Mouse (Mus musculus): ENCODE results near the gene Pdcd1lg2. TPM values are rescaled to one million over a fixed set of nuclear protein-coding genes. Genes with fewer than 3 reads are reported as not detected.

Pdcd1lg2 gene
- polyA plus RNA-seq, 1 experiment from 2014 or later = not detected

DNA sequence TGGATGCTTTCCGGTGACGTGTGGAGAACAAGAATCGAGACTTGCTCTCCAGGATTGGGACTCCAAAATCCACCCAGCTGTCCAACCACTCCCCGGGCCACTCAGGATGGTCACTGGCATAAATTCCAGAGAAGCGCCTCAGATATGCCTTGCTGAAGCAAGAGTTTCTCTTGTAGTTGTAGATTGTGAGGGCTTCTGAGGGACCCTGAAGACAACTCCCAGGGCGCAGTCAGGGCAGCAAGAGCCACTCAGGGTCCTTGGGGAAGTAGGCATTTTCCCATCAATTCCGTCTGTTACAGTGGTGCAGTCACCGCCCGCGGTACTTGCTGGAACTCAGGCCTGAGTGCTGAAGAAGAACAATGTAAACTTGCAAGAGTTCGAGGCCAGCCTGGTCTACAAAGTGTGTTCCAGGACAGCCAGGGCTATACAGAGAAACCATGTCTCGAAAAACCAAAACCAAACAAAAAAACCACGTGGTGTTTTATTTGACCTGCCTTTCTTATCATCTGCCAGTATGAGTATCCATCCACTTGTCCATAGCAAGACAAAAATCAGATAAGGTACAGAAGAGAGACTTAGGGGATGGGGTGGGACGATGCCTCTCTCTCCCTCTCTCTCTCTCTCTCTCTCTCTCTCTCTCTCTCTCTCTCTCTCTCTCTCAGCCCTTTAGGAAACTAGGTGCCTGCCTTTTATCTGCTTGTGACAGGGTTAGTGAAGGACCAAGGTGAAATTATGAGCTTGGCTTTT is 76.8 kb downstream of the Pdcd1lg2 start:
- ATAC-seq (replicated peaks; ENCODE audit: insufficient number of reproducible peaks, low FRiP score, low TSS enrichment, low read depth) = no peak
- Histone ChIP-seq H3K9ac (replicated peaks; ENCODE audit: low read length) (no peak overlapping the region), H3K27ac (replicated peaks; ENCODE audit: low read depth, low read length) (no peak overlapping the region), H3K36me3 (replicated peaks; ENCODE audit: control insufficient read depth, insufficient read depth, low read depth, low read length) (no peaks in the 10 kb centered on the region), H3K4me2 (ENCODE audit: low read depth, low read length) (no peak overlapping the region), H3K27me3 (ENCODE audit: control insufficient read depth, insufficient read depth, low read length) (no peaks in the 10 kb centered on the region), H3K4me3 (ENCODE audit: low read depth, low read length) (no peak overlapping the region), H3K4me1 (ENCODE audit: control insufficient read depth, insufficient read depth, low read length) (no peaks in the 10 kb centered on the region), H3K9me3 (replicated peaks; ENCODE audit: control insufficient read depth, low read length) (no peaks in the 10 kb centered on the region)
- WGBS = 88% methylated on average over 14 of the region's 14 CpGs
- no peak for DNase-seq (ENCODE audit: low spot score)

DNA sequence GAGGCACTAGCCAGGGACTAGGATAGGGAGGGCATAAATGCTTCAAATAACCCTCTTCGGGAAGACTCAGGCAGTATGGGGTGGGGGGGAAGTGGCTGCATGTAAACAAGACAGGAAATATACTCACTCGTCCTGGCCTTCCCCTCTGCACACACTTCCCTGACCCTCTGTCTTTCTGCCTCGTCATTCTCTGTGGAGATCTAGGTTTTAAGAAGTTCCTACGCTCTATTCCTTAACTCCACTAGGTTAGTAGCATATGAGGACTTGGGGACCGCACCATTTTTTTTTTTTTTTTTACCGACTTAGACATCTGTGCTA is 77.3 kb downstream of the Pdcd1lg2 start:
- 55% methylated on average over 6 of the region's 6 CpGs for WGBS
- Histone ChIP-seq H3K9ac (replicated peaks; ENCODE audit: low read length) (no peak overlapping the region), H3K4me2 (ENCODE audit: low read depth, low read length) (no peak overlapping the region), H3K4me3 (ENCODE audit: low read depth, low read length) (no peak overlapping the region), H3K27me3 (ENCODE audit: control insufficient read depth, insufficient read depth, low read length) (no peaks in the 10 kb centered on the region), H3K36me3 (replicated peaks; ENCODE audit: control insufficient read depth, insufficient read depth, low read depth, low read length) (no peaks in the 10 kb centered on the region), H3K9me3 (replicated peaks; ENCODE audit: control insufficient read depth, low read length) (no peaks in the 10 kb centered on the region), H3K4me1 (ENCODE audit: control insufficient read depth, insufficient read depth, low read length) (no peaks in the 10 kb centered on the region), H3K27ac (replicated peaks; ENCODE audit: low read depth, low read length) (no peak overlapping the region)
- DNase-seq (ENCODE audit: low spot score) (no peak), ATAC-seq (replicated peaks; ENCODE audit: insufficient number of reproducible peaks, low FRiP score, low TSS enrichment, low read depth) (no peak)

DNA sequence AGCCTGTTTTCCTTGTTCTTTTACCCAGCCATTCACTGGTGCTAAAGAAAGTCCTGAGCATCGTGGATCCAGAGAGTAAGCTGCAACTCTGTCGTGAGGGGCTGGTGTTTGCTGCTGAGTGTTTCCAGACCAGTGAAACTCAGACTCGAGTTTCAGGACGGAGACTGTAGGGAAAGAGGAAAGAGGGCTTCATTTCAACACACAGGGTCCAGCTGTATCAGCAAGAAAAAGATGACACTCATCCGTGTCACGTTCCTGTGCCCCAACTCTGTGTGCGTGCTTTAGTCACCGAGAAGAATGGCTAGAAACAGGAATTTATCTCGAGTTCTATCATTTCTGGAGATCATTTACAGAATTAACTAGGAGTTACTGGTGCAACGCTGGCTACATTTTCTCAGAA is 77.7 kb downstream of the Pdcd1lg2 start:
- no peak for ATAC-seq (replicated peaks; ENCODE audit: insufficient number of reproducible peaks, low FRiP score, low TSS enrichment, low read depth)
- no peaks in the 10 kb centered on the region for H3K36me3 ChIP-seq (replicated peaks; ENCODE audit: control insufficient read depth, insufficient read depth, low read depth, low read length)
- no peaks in the 10 kb centered on the region for H3K27me3 ChIP-seq (ENCODE audit: control insufficient read depth, insufficient read depth, low read length)
- 63% methylated on average over 10 of the region's 10 CpGs for WGBS
- no peaks in the 10 kb centered on the region for H3K9me3 ChIP-seq (replicated peaks; ENCODE audit: control insufficient read depth, low read length)
- no peak for DNase-seq (ENCODE audit: low spot score)
- no peak overlapping the region for H3K27ac ChIP-seq (replicated peaks; ENCODE audit: low read depth, low read length)
- no peaks in the 10 kb centered on the region for H3K4me1 ChIP-seq (ENCODE audit: control insufficient read depth, insufficient read depth, low read length)
- no peak overlapping the region for H3K9ac ChIP-seq (replicated peaks; ENCODE audit: low read length)
- H3K4me3 ChIP-seq (ENCODE audit: low read depth, low read length) = no peak overlapping the region
- no peak overlapping the region for H3K4me2 ChIP-seq (ENCODE audit: low read depth, low read length)

DNA sequence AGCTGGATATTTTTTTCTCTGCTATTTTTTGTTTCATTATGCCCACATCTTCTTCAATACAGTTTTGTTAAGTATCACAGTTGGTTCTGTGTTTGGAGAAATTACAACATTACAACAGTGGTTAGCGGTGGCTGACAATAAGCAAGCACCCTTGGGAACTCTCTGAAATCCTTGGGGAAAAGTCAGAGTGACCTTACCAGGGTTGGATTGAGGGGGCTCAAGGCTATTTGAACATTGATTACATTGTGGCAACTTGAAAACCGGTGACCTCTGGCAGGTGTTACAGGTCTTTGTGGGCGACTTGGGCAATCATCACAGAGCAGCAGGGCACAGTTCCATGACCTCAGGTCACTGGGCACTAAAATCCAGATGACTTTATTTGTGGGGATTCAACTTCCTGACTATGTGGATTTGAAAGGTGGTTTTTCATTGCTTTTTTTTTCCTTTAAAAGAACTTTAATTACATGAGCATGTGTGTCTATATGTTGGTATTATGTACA is 79.1 kb downstream of the Pdcd1lg2 start:
- no peaks in the 10 kb centered on the region for H3K36me3 ChIP-seq (replicated peaks; ENCODE audit: control insufficient read depth, insufficient read depth, low read depth, low read length)
- no peak overlapping the region for H3K9ac ChIP-seq (replicated peaks; ENCODE audit: low read length)
- H3K4me2 ChIP-seq (ENCODE audit: low read depth, low read length) = no peak overlapping the region
- H3K27ac ChIP-seq (replicated peaks; ENCODE audit: low read depth, low read length) = no peak overlapping the region
- DNase-seq (ENCODE audit: low spot score) (no peak), ATAC-seq (replicated peaks; ENCODE audit: insufficient number of reproducible peaks, low FRiP score, low TSS enrichment, low read depth) (no peak)
- no peaks in the 10 kb centered on the region for H3K9me3 ChIP-seq (replicated peaks; ENCODE audit: control insufficient read depth, low read length)
- H3K4me1 ChIP-seq (ENCODE audit: control insufficient read depth, insufficient read depth, low read length) = no peaks in the 10 kb centered on the region
- WGBS = 69% methylated on average over 3 of the region's 3 CpGs
- no peak overlapping the region for H3K4me3 ChIP-seq (ENCODE audit: low read depth, low read length)
- no peaks in the 10 kb centered on the region for H3K27me3 ChIP-seq (ENCODE audit: control insufficient read depth, insufficient read depth, low read length)

DNA sequence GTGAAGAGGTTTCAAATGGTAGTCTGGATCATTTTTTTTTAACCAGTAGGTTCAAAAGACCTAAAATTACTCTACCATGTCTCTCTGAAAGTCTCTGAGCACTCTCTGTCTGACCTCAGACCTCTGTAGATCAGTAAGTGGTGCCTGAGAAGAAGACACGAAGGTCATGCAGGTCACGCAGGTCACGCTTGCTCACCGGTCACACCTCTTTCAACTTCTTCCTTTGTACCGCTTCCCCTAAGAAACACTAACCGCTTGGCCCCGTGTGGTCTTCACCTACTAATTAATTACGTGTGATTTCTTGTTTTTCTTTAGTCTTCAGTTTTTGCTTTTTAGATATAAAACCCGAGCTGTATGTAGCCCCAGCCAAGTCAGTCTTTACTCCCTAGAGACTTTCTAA is 80.7 kb downstream of the Pdcd1lg2 start:
- Histone ChIP-seq H3K36me3 (replicated peaks; ENCODE audit: control insufficient read depth, insufficient read depth, low read depth, low read length) (no peaks in the 10 kb centered on the region), H3K27ac (replicated peaks; ENCODE audit: low read depth, low read length) (no peak overlapping the region), H3K9ac (replicated peaks; ENCODE audit: low read length) (no peak overlapping the region), H3K4me2 (ENCODE audit: low read depth, low read length) (no peak overlapping the region), H3K4me1 (ENCODE audit: control insufficient read depth, insufficient read depth, low read length) (no peaks in the 10 kb centered on the region), H3K4me3 (ENCODE audit: low read depth, low read length) (no peak overlapping the region), H3K27me3 (ENCODE audit: control insufficient read depth, insufficient read depth, low read length) (no peaks in the 10 kb centered on the region), H3K9me3 (replicated peaks; ENCODE audit: control insufficient read depth, low read length) (no peaks in the 10 kb centered on the region)
- DNase-seq (ENCODE audit: low spot score) (no peak), ATAC-seq (replicated peaks; ENCODE audit: insufficient number of reproducible peaks, low FRiP score, low TSS enrichment, low read depth) (no peak)
- 58% methylated on average over 9 of the region's 9 CpGs for WGBS

DNA sequence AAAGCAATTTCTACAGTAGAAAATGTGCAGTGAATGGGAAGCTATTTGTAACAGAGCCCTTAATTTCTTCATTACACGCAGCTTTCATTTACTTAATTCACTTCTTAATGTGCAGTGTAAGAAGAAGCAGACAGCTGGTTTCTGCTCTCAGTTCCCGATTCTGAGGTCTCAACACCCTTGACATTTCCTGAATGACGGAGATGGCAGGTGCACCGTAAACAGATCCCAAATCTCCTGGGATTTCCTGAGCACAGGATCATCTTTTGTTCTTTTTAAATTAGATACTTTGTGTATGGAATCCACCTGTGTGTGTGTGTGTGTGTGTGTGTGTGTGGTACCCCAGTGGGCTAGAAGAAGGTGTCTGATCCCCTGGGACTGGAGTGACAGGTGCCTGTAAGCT is 83.7 kb downstream of the Pdcd1lg2 start:
- no peaks in the 10 kb centered on the region for H3K9me3 ChIP-seq (replicated peaks; ENCODE audit: control insufficient read depth, low read length)
- ATAC-seq (replicated peaks; ENCODE audit: insufficient number of reproducible peaks, low FRiP score, low TSS enrichment, low read depth) = no peak
- no peak for DNase-seq (ENCODE audit: low spot score)
- H3K9ac ChIP-seq (replicated peaks; ENCODE audit: low read length) = no peak overlapping the region
- H3K27me3 ChIP-seq (ENCODE audit: control insufficient read depth, insufficient read depth, low read length) = no peaks in the 10 kb centered on the region
- H3K4me1 ChIP-seq (ENCODE audit: control insufficient read depth, insufficient read depth, low read length) = no peaks in the 10 kb centered on the region
- no peak overlapping the region for H3K4me3 ChIP-seq (ENCODE audit: low read depth, low read length)
- H3K4me2 ChIP-seq (ENCODE audit: low read depth, low read length) = no peak overlapping the region
- H3K27ac ChIP-seq (replicated peaks; ENCODE audit: low read depth, low read length) = no peak overlapping the region
- H3K36me3 ChIP-seq (replicated peaks; ENCODE audit: control insufficient read depth, insufficient read depth, low read depth, low read length) = no peaks in the 10 kb centered on the region
- WGBS = 63% methylated on average over 4 of the region's 4 CpGs

DNA sequence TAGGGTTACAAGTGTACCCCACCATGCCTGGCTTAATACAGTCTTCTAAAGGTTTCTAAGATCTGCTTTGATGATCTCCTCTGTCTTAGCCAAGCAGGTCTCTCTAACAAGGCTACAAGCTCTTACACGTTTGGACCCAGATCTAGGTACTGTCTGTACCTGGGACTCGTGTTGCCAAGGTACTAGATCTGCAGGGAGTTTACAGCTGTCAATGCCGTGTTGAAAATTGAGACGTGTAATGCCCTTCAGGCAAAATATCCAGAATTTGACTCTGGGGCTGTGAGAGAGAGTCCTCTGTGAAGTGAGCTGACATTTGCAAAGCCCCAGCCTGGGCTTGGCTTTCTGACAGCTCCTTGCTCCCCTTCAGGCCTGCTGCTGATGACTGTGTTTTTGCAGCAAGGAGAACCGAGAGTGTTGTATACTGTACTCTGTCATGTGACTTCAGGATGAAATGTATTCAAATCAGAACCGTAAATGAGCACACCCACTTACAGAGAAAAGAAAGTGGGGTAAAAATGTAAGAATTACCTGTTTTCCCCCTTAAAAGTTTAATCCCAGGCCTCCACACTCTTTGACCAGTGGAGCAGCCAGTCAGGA is 85.4 kb downstream of the Pdcd1lg2 start:
- Histone ChIP-seq H3K9ac (replicated peaks; ENCODE audit: low read length) (no peak overlapping the region), H3K4me1 (ENCODE audit: control insufficient read depth, insufficient read depth, low read length) (no peaks in the 10 kb centered on the region), H3K27me3 (ENCODE audit: control insufficient read depth, insufficient read depth, low read length) (no peaks in the 10 kb centered on the region), H3K27ac (replicated peaks; ENCODE audit: low read depth, low read length) (no peak overlapping the region), H3K4me3 (ENCODE audit: low read depth, low read length) (no peak overlapping the region), H3K9me3 (replicated peaks; ENCODE audit: control insufficient read depth, low read length) (no peaks in the 10 kb centered on the region), H3K36me3 (replicated peaks; ENCODE audit: control insufficient read depth, insufficient read depth, low read depth, low read length) (no peaks in the 10 kb centered on the region), H3K4me2 (ENCODE audit: low read depth, low read length) (no peak overlapping the region)
- DNase-seq (ENCODE audit: low spot score) (no peak), ATAC-seq (replicated peaks; ENCODE audit: insufficient number of reproducible peaks, low FRiP score, low TSS enrichment, low read depth) (no peak)
- WGBS = 61% methylated on average over 6 of the region's 6 CpGs

DNA sequence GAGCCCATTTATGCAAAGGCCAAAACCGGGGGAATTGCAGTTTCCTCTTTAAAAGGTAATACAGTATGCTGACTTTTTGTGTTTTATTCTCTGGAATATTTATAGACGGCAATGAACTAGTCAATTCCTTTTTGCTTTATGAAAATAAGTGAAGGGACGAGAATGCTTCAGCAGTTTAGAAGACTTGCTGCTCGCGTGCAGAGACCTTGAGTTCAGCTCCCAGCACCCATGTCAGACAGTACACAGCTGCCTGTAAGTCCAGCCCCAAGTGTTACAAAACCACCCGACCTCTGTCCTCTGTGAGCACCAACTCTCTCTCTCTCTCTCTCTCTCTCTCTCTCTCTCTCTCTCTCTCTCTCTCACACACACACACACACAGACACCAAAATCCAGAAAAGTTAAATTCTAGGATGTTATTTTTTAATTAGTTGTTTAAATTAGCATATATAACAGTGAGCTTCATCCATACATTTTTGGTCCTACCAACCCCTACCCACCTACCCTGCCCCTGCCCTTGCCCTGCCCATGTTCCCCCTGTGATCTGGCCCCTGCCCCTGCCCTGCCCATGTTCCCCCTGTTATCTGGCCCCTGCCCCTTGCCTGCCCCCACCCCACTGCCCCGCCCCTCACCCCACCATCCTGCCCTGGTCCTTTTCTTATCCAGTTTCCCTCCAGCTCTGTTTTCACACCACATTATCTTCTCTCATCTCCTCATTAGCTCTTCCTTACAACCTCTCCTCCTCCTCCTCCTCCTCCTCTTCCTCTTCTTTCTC is 86.3 kb downstream of the Pdcd1lg2 start:
- WGBS = 73% methylated on average over 7 of the region's 7 CpGs
- no peak for ATAC-seq (replicated peaks; ENCODE audit: insufficient number of reproducible peaks, low FRiP score, low TSS enrichment, low read depth)

More for the DNA sequence above, 86.3 kb downstream of the Pdcd1lg2 start:
- no peak overlapping the region for H3K4me3 ChIP-seq (ENCODE audit: low read depth, low read length)
- H3K9ac ChIP-seq (replicated peaks; ENCODE audit: low read length) = no peak overlapping the region
- no peak overlapping the region for H3K27ac ChIP-seq (replicated peaks; ENCODE audit: low read depth, low read length)
- H3K36me3 ChIP-seq (replicated peaks; ENCODE audit: control insufficient read depth, insufficient read depth, low read depth, low read length) = no peaks in the 10 kb centered on the region
- H3K9me3 ChIP-seq (replicated peaks; ENCODE audit: control insufficient read depth, low read length) = no peaks in the 10 kb centered on the region
- no peak overlapping the region for H3K4me2 ChIP-seq (ENCODE audit: low read depth, low read length)
- no peaks in the 10 kb centered on the region for H3K27me3 ChIP-seq (ENCODE audit: control insufficient read depth, insufficient read depth, low read length)
- DNase-seq (ENCODE audit: low spot score) = no peak
- no peaks in the 10 kb centered on the region for H3K4me1 ChIP-seq (ENCODE audit: control insufficient read depth, insufficient read depth, low read length)
